Mouse (Mus musculus) lung, postnatal 0 days (tissue): ENCODE data around the gene Gipc2. TPM values are rescaled to one million over a fixed set of nuclear protein-coding genes. Genes with fewer than 3 reads are reported as not detected.

ENCODE experiments used
- ATAC-seq: fragments of 200-750 bp; cut with Nextera tagmentation; 2 replicates; pipeline ENCODE4 v1.8.0; 2017; ENCODE audit warnings: moderate library complexity
- DNase-seq: peaks from one replicate; pipeline ENCODE4 v3.0.0-alpha.2; 2016; ENCODE audit warnings: low spot score
- H3K27ac ChIP-seq: fragments of 300-500 bp; sonication (generic); 2 replicates; pipeline ENCODE4 v1.5.1; 2014; ENCODE audit warnings: antibody characterized with exemption, mild to moderate bottlenecking, low read length, mixed read lengths
- H3K27me3 ChIP-seq: fragments of 300-500 bp; sonication (generic); replicated peaks from 2 replicates; pipeline ENCODE4 v1.6.1; 2014; ENCODE audit warnings: low read length, mixed read lengths; ENCODE audit not compliant: insufficient read depth
- H3K36me3 ChIP-seq: fragments of 300-500 bp; sonication (generic); 2 replicates; pipeline ENCODE4 v1.6.1; 2014; ENCODE audit warnings: low read length, mixed read lengths; ENCODE audit not compliant: insufficient read depth
- H3K4me1 ChIP-seq: fragments of 300-500 bp; sonication (generic); 2 replicates; pipeline ENCODE4 v1.6.1; 2014; ENCODE audit warnings: antibody characterized with exemption, low read depth, low read length, mixed read lengths; ENCODE audit not compliant: insufficient read depth
- H3K4me2 ChIP-seq: fragments of 300-500 bp; sonication (generic); replicated peaks from 2 replicates; pipeline ENCODE4 v1.6.1; 2014; ENCODE audit warnings: low read depth, mild to moderate bottlenecking, low read length, moderate library complexity, mixed read lengths
- H3K4me3 ChIP-seq: fragments of 300-500 bp; sonication (generic); 2 replicates; pipeline ENCODE4 v1.5.1; 2014; ENCODE audit warnings: low read depth, low read length
- H3K9ac ChIP-seq: fragments of 300-500 bp; sonication (generic); replicated peaks from 2 replicates; pipeline ENCODE4 v1.6.1; 2014; ENCODE audit warnings: low read depth, mild to moderate bottlenecking
- H3K9me3 ChIP-seq: fragments of 300-500 bp; sonication (generic); 2 replicates; pipeline ENCODE4 v1.6.1; 2016; ENCODE audit warnings: low read length, mixed read lengths
- CTCF ChIP-seq: IDR thresholded peaks from 2 replicates; pipeline ENCODE4 v1.5.1; 2016; ENCODE audit warnings: antibody characterized with exemption, mild to moderate bottlenecking
- EP300 ChIP-seq: IDR thresholded peaks from 2 replicates; pipeline ENCODE4 v1.6.1; 2016; ENCODE audit warnings: antibody characterized with exemption, mild to moderate bottlenecking, control low read depth
- WGBS: fragments of 180-500 bp; shearing (Covaris S2); extraction: QIAGEN DNeasy Blood & Tissue Kit; methylation state at CpG from one replicate; pipeline ENCODE4 v1.1.7; 2014; 5-methylcytosine and 5-hydroxymethylcytosine counted together
- polyA plus RNA-seq: library from polyadenylated mRNA; unstranded; fragments of >200 nt; fragmentation: Nextera tagmentation; extraction: Ambion mirVana; gene quantifications from 2 replicates; pipeline ENCODE4 v1.2.1, GENCODE M21; 2015

The Gipc2 gene
- polyA plus RNA-seq, 1 experiment from 2014 or later = 86.3 TPM

- ATAC-seq = 0 out of 2 replicates have a peak, but pooled peaks have one; percentile 4
- no peaks in the 10 kb centered on the region for H3K36me3 ChIP-seq
- H3K9me3 ChIP-seq = no peaks in the 10 kb centered on the region
- 0 out of 2 replicates have a peak overlapping the region, but pooled peaks have one; percentile 2 for H3K4me3 ChIP-seq
- peak overlapping the region; percentile 41 for H3K4me2 ChIP-seq
- 5% methylated on average over 28 of the region's 28 CpGs for WGBS
- no peak overlapping the region for H3K27ac ChIP-seq
- H3K9ac ChIP-seq = no peak overlapping the region
- TF ChIP-seq EP300 = no peak
- TF ChIP-seq CTCF = no peak
- no peak for DNase-seq
- H3K27me3 ChIP-seq = 0 out of 2 replicates have a peak, but pooled peaks cover 5% of the 10 kb centered on the region
- peaks cover 10% of the 10 kb centered on the region; the same call in 1 of the 2 replicates for H3K4me1 ChIP-seq
Observed at GRCm38 (mm10) chr3:152106225-152107148, 59.5 kb downstream of the Gipc2 start.

GRCm38 (mm10) chr3:152105341-152105740 lies 60.7 kb downstream of the Gipc2 start:
- TF ChIP-seq CTCF (peak; percentile 95), EP300 (no peak)
- Histone ChIP-seq H3K4me1 (peaks cover 7% of the 10 kb centered on the region; the same call in 1 of the 2 replicates), H3K27me3 (0 out of 2 replicates have a peak, but pooled peaks cover 5% of the 10 kb centered on the region), H3K4me2 (no peak overlapping the region), H3K9ac (no peak overlapping the region), H3K27ac (no peak overlapping the region), H3K36me3 (no peaks in the 10 kb centered on the region), H3K4me3 (no peak overlapping the region), H3K9me3 (no peaks in the 10 kb centered on the region)
- WGBS = 5% methylated on average over 14 of the region's 14 CpGs
- peak; percentile 83 for ATAC-seq
- DNase-seq = peak; percentile 87

- Histone ChIP-seq H3K9ac (no peak overlapping the region), H3K27ac (no peak overlapping the region), H3K4me3 (no peak overlapping the region), H3K4me2 (no peak overlapping the region), H3K36me3 (no peaks in the 10 kb centered on the region), H3K27me3 (0 out of 2 replicates have a peak, but pooled peaks cover 5% of the 10 kb centered on the region), H3K4me1 (peaks cover 7% of the 10 kb centered on the region; the same call in 1 of the 2 replicates), H3K9me3 (no peaks in the 10 kb centered on the region)
- TF ChIP-seq CTCF = no peak
- TF ChIP-seq EP300 = no peak
- ATAC-seq (no peak), DNase-seq (no peak)
- 93% methylated on average over 4 of the region's 4 CpGs for WGBS
Observed at GRCm38 (mm10) chr3:152103381-152103780, 62.6 kb downstream of the Gipc2 start.

DNA sequence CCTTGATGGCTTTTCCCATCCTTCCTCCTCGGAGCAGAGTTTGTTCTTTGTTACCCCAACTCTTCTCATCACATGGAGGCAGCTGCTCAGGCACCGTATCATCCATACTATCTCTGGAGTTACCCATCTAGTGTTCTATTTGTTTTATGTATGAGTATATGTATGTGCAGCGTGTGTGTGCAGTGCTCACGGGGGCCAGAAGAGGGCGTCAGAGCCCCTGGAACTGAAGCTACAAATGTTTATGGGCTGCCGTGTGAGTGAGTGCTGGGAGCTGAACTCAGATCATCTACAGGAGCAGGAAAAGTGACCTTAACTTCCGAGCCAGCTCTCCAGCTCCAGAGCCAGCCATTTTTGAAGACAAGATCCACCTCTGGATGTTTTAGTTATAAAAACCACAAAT lies 64.6 kb downstream of the Gipc2 start:
- H3K27me3 ChIP-seq = 0 out of 2 replicates have a peak, but pooled peaks cover 5% of the 10 kb centered on the region
- DNase-seq (no peak), ATAC-seq (no peak)
- H3K4me3 ChIP-seq = no peak overlapping the region
- WGBS = 92% methylated on average over 7 of the region's 7 CpGs
- H3K4me2 ChIP-seq = no peak overlapping the region
- H3K4me1 ChIP-seq = 0 out of 2 replicates have a peak, but pooled peaks cover 3% of the 10 kb centered on the region
- no peak overlapping the region for H3K27ac ChIP-seq
- H3K36me3 ChIP-seq = no peaks in the 10 kb centered on the region
- TF ChIP-seq EP300 (no peak), CTCF (no peak)
- H3K9me3 ChIP-seq = no peaks in the 10 kb centered on the region
- no peak overlapping the region for H3K9ac ChIP-seq

- H3K9me3 ChIP-seq = no peaks in the 10 kb centered on the region
- 41% methylated on average over 11 of the region's 11 CpGs for WGBS
- no peak overlapping the region for H3K4me3 ChIP-seq
- no peak for TF ChIP-seq CTCF
- TF ChIP-seq EP300 = no peak
- H3K27me3 ChIP-seq = 0 out of 2 replicates have a peak, but pooled peaks cover 4% of the 10 kb centered on the region
- DNase-seq (no peak), ATAC-seq (no peak)
- no peak overlapping the region for H3K9ac ChIP-seq
- no peak overlapping the region for H3K27ac ChIP-seq
- no peaks in the 10 kb centered on the region for H3K4me1 ChIP-seq
- H3K36me3 ChIP-seq = no peaks in the 10 kb centered on the region
- no peak overlapping the region for H3K4me2 ChIP-seq
Observed at GRCm38 (mm10) chr3:152100119-152100818, 65.8 kb downstream of the Gipc2 start.

- H3K27me3 ChIP-seq = no peaks in the 10 kb centered on the region
- no peak overlapping the region for H3K27ac ChIP-seq
- H3K9ac ChIP-seq = no peak overlapping the region
- peak; percentile 77 for DNase-seq
- H3K36me3 ChIP-seq = no peaks in the 10 kb centered on the region
- H3K4me1 ChIP-seq = no peaks in the 10 kb centered on the region
- no peak; the same call in 1 of the 2 replicates for ATAC-seq
- 1% methylated on average over 3 of the region's 3 CpGs for WGBS
- TF ChIP-seq EP300 = no peak
- TF ChIP-seq CTCF = peak; percentile 64
- no peaks in the 10 kb centered on the region for H3K9me3 ChIP-seq
- H3K4me2 ChIP-seq = no peak overlapping the region
- no peak overlapping the region for H3K4me3 ChIP-seq
Observed at GRCm38 (mm10) chr3:152095030-152095429, 71.0 kb downstream of the Gipc2 start.
